Comparison of ENCODE assay signal across 8 mouse cellular contexts in the genomic region with DNA sequence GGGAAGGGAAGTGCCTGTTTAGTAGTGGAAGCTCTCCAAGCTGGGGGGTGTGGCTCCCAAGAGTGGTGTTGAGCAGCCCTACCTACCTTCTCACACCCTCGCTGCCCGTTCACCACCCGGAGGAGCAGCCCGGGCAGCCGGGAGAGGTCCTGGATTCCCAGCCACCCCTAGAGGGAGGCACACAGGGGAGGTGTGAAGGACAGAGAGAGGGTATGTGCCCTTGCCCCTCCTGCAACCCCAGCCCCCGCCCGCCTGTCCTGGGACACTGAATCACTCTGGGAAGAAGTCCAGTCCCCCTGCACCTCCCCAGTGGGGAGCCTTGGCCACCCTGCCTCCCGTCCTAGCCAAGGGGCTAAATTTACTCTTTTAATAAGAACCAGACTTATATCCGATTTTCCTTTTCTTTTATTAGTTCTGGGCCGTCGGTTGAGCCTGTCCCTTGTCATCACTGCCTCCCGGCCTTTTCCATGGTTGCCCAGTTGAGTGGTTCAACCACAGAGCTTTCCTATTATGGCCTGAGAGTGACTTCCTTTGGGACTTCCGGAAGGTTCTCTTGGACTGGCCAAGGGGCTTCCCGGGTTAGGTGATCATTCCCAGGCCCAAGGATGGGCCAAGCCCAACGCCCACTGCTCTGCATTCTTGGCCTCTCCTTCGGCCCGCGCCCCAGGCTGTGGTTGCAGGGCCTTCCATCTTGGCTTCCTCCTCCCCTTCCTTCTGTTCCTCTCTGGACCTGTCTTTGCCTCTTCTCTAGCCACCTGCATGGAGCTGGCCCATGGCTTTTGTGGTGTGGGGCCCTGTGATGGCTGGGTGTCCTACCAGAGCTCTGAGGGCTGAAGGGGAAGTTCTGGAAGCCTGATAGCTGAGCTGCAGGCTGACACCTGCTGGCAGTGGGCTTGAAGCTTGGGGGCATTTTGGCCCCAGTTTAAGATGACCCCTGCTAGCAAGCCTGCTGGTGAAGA. TPM values are rescaled to one million over a fixed set of nuclear protein-coding genes. Genes with fewer than 3 reads are reported as not detected.
A peak's percentile ranks its signal among the peaks of the same experiment; 100 is the strongest.
DNase-seq lines count a peak whose midpoint lies in the region; ATAC-seq lines count a peak whose summit lies in the region.

No protein-coding gene starts in this region.

- ATAC-seq in forebrain, embryonic 12.5 days (ENCODE audit: low FRiP score): no peak
- no peak for ATAC-seq in forebrain, embryonic 14.5 days
- ATAC-seq in neural tube, embryonic 12.5 days (ENCODE audit: low FRiP score, low read depth): no peak
- ATAC-seq in hematopoietic stem cell, adult 5-6 weeks (replicated peaks in 1 of 2; ENCODE audit: insufficient read depth in 1 of 2, low FRiP score in 2 of 2, low TSS enrichment in 1 of 2, low read depth in 1 of 2, poor library complexity in 2 of 2, severe bottlenecking in 2 of 2): peak; percentile 58 to 65
- ATAC-seq in stomach, embryonic 14.5 days (ENCODE audit: insufficient number of reproducible peaks, insufficient read depth, low FRiP score, low read depth): no peak

- H3K36me3 ChIP-seq in forebrain, embryonic 12.5 days (replicated peaks): peaks cover 13% of the 10 kb centered on the region
- H3K36me3 ChIP-seq in forebrain, embryonic 14.5 days (ENCODE audit: control insufficient read depth, insufficient read depth, low read length): 0 out of 2 replicates have a peak, but pooled peaks cover 4% of the 10 kb centered on the region
- H3K36me3 ChIP-seq in neural tube, embryonic 12.5 days: peaks cover 2% of the 10 kb centered on the region; the same call in 1 of the 2 replicates
- no peaks in the 10 kb centered on the region for H3K36me3 ChIP-seq in stomach, embryonic 14.5 days (ENCODE audit: control insufficient read depth, insufficient read depth, low read length)

- H3K4me2 ChIP-seq in forebrain, embryonic 12.5 days: no peak overlapping the region
- no peak overlapping the region for H3K4me2 ChIP-seq in forebrain, embryonic 14.5 days (ENCODE audit: low read length)
- H3K4me2 ChIP-seq in neural tube, embryonic 12.5 days (replicated peaks): no peak overlapping the region; the same call in 1 of the 2 replicates
- H3K4me2 ChIP-seq in stomach, embryonic 14.5 days (replicated peaks; ENCODE audit: low read depth, low read length): no peak overlapping the region

- H3K4me3 ChIP-seq in forebrain, embryonic 12.5 days (replicated peaks): no peak overlapping the region
- H3K4me3 ChIP-seq in forebrain, embryonic 14.5 days (ENCODE audit: low read depth, low read length): no peak overlapping the region
- H3K4me3 ChIP-seq in neural tube, embryonic 12.5 days: no peak overlapping the region
- no peak overlapping the region for H3K4me3 ChIP-seq in stomach, embryonic 14.5 days (ENCODE audit: low read depth, low read length)

- H3K4me1 ChIP-seq in forebrain, embryonic 12.5 days: peaks cover 91% of the 10 kb centered on the region
- peaks cover 47% of the 10 kb centered on the region for H3K4me1 ChIP-seq in forebrain, embryonic 14.5 days (ENCODE audit: control insufficient read depth, insufficient read depth, low read length)
- H3K4me1 ChIP-seq in neural tube, embryonic 12.5 days: peaks cover 73% of the 10 kb centered on the region
- peaks cover 53% of the 10 kb centered on the region for H3K4me1 ChIP-seq in stomach, embryonic 14.5 days (ENCODE audit: control insufficient read depth, insufficient read depth, low read length)

- 84% methylated on average over 18 of the region's 18 CpGs for WGBS in forebrain, embryonic 12.5 days
- 89% methylated on average over 18 of the region's 18 CpGs for WGBS in forebrain, embryonic 14.5 days
- WGBS in neural tube, embryonic 12.5 days: 83% methylated on average over 18 of the region's 18 CpGs
- 69% methylated on average over 18 of the region's 18 CpGs for WGBS in stomach, embryonic 14.5 days

- H3K9me3 ChIP-seq in forebrain, embryonic 12.5 days: no peaks in the 10 kb centered on the region
- no peaks in the 10 kb centered on the region for H3K9me3 ChIP-seq in forebrain, embryonic 14.5 days (replicated peaks; ENCODE audit: control insufficient read depth, low read length)
- H3K9me3 ChIP-seq in neural tube, embryonic 12.5 days: no peaks in the 10 kb centered on the region
- no peaks in the 10 kb centered on the region for H3K9me3 ChIP-seq in stomach, embryonic 14.5 days (ENCODE audit: control insufficient read depth, low read depth, low read length)

- H3K27me3 ChIP-seq in forebrain, embryonic 12.5 days: no peaks in the 10 kb centered on the region
- no peaks in the 10 kb centered on the region for H3K27me3 ChIP-seq in forebrain, embryonic 14.5 days (replicated peaks; ENCODE audit: control insufficient read depth, insufficient read depth, low read length)
- H3K27me3 ChIP-seq in neural tube, embryonic 12.5 days (replicated peaks): no peaks in the 10 kb centered on the region
- no peaks in the 10 kb centered on the region for H3K27me3 ChIP-seq in stomach, embryonic 14.5 days (ENCODE audit: control insufficient read depth, insufficient read depth, low read length)

- no peak overlapping the region for H3K9ac ChIP-seq in forebrain, embryonic 12.5 days
- no peak overlapping the region for H3K9ac ChIP-seq in forebrain, embryonic 14.5 days (ENCODE audit: low read length)
- H3K9ac ChIP-seq in neural tube, embryonic 12.5 days: no peak overlapping the region
- H3K9ac ChIP-seq in stomach, embryonic 14.5 days (replicated peaks; ENCODE audit: low read depth, low read length): no peak overlapping the region

- DNase-seq in forebrain, embryonic 14.5 days (ENCODE audit: low spot score): no peak
- DNase-seq in neural tube, embryonic 10.5 days (ENCODE audit: extremely low spot score, low spot score): no peak
- no peak for DNase-seq in urinary bladder, postnatal 14 days (ENCODE audit: low spot score)
- no peak for DNase-seq in cerebellum, adult 9-11 months

- H3K27ac ChIP-seq in forebrain, embryonic 12.5 days: peak overlapping the region; percentile 54; the same call in 1 of the 2 replicates
- no peak overlapping the region; the same call in 1 of the 2 replicates for H3K27ac ChIP-seq in forebrain, embryonic 14.5 days (ENCODE audit: low read depth, low read length)
- H3K27ac ChIP-seq in neural tube, embryonic 12.5 days: peak overlapping the region; percentile 4; the same call in 1 of the 2 replicates
- 0 out of 2 replicates have a peak overlapping the region, but pooled peaks have one; percentile 6 for H3K27ac ChIP-seq in stomach, embryonic 14.5 days (ENCODE audit: low read length)

RNA-seq across cellular contexts. Expression of gene Bahcc1, which starts 18.5 kb away (rescaled TPM):
- 23.5 and 24.0 TPM in 2 replicates for polyA plus RNA-seq in forebrain, embryonic 12.5 days (2016; fragmentation: Nextera tagmentation; extraction: Ambion mirVana)
- polyA plus RNA-seq in forebrain, embryonic 14.5 days (2014; fragmentation: Nextera tagmentation; extraction: Ambion mirVana): 12.6 and 14.5 TPM in 2 replicates
- polyA plus RNA-seq in neural tube, embryonic 12.5 days (2016; fragmentation: Nextera tagmentation; extraction: Ambion mirVana): 21.6 and 22.8 TPM in 2 replicates
- 6.8 and 9.4 TPM in 2 replicates for total RNA-seq in hematopoietic stem cell, adult 5-6 weeks (2017)
- polyA plus RNA-seq in stomach, embryonic 14.5 days (2014; fragmentation: Nextera tagmentation; extraction: Ambion mirVana): 12.2 and 13.4 TPM in 2 replicates

Comparison
In these comparisons a context has a peak if more than half of its experiments do, and no peak if none do; other contexts are left out.
1. ATAC-seq: peak in hematopoietic stem cell, adult 5-6 weeks (2 of 2); none in forebrain, embryonic 12.5 days (single experiment), forebrain, embryonic 14.5 days (single experiment), neural tube, embryonic 12.5 days (single experiment) and stomach, embryonic 14.5 days (single experiment).